Mouse (Mus musculus) MEL-GATA-1-ER (cell line): Measurements from ENCODE around the gene Olfr10.
A peak's percentile ranks its signal among the peaks of the same experiment; 100 is the strongest.
"Not testable (repeated sequence)": the region's sequence is repeated elsewhere in the genome, so short reads cannot be mapped to it uniquely, and the experiment has no call there.

ENCODE experiments used
- DNase-seq: peaks from one replicate; pipeline ENCODE4 v3.0.0-alpha.2; 2012; ENCODE audit warnings: low read depth; ENCODE audit errors: extremely low read depth

Gene Olfr10

DNA sequence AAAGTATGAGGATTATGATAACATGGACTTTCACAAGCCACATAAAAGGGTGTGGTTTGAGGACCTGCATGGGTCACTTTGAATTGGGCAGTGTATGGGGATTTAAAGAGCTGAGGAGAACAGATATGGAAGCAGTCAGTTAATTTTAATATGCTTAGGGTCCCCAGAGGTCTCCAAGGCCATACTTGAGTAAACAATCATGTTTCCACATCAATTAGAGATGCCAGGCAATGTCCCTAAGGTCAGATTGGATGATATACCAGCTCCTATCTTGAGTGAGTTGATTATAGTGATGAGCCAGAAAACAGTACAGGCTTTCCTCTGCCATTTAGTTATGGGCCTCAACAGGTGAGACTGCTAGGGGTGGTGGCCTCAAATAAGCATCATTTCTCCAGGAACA, at the start of gene Olfr10:
TSS of gene Olfr10 (plus strand) at position 301 of the 400 bp plus-strand sequence.
- DNase-seq, result no peak

DNA sequence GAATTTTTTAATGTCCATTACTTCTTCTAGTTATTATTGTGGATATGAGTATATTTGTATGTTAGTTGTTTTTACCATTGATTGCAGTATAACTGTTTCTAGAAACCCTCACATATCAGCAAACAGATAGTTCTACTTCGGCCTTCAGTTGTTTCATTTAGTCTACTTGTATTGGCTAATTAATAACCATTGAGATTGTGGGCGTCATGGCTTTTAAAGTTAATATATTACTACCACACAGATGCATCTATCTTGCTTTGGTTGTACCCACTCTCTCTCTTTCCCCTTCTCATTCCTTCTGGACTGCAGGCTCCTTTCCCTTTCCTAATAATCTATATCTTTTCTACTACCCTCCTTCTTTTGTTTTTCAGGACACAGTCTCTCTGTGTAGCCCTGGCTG, 45.2 kb upstream of the Olfr10 start:
- no peak for DNase-seq

DNA sequence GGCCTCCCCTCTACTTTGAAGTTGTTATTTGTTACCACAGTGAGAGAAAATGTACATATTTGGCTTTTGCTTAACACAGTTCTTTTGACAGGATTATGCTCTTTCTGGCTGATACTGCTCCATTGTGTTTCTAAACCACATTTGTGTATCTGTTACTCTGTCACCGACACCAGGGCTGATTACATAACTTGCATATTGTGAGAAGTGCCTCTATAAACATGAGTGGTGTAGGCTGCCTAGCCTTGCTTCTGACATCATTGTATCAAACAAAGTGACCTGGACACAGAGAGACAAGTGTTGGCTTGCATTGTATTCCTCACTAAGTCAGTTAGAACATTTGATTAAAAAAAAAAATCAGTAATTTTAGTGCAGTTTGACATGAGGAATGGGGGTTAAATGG, 44.7 kb upstream of the Olfr10 start:
- DNase-seq, result no peak

DNA sequence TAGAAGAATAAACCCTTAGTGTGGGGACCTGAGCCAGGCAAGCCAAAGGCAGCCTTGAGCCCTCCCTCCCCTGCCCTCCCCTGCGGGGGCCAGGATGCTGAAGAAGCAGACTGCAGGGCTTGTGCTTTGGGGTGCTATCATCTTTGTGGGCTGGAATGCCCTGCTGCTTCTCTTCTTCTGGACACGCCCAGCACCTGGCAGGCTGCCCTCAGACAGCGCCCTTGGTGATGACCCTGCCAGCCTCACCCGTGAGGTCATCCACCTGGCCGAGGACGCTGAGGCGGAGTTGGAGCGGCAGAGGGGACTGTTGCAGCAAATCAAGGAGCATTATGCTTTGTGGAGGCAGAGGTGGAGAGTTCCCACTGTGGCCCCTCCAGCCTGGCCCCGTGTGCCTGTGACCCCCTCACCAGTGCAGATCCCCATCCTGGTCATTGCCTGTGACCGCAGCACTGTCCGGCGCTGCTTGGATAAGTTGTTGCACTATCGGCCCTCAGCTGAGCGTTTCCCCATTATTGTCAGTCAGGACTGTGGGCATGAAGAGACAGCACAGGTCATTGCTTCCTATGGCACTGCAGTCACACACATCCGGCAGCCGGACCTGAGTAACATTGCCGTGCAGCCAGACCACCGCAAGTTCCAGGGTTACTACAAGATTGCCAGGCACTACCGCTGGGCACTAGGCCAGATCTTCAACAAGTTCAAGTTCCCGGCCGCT, 43.8 kb upstream of the Olfr10 start:
- DNase-seq, result no peak

DNA sequence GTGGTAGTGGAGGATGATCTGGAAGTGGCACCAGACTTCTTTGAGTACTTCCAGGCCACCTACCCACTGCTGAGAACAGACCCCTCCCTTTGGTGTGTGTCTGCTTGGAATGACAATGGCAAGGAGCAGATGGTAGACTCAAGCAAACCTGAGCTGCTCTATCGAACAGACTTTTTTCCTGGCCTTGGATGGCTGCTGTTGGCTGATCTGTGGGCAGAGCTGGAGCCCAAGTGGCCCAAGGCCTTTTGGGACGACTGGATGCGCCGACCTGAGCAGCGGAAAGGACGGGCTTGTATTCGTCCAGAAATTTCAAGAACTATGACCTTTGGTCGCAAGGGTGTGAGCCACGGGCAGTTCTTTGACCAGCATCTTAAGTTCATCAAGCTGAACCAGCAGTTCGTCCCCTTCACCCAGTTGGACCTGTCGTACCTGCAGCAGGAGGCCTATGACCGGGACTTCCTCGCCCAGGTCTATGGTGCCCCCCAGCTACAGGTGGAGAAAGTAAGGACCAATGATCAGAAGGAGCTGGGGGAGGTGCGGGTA, 43.2 kb upstream of the Olfr10 start:
- DNase-seq, result no peak

DNA sequence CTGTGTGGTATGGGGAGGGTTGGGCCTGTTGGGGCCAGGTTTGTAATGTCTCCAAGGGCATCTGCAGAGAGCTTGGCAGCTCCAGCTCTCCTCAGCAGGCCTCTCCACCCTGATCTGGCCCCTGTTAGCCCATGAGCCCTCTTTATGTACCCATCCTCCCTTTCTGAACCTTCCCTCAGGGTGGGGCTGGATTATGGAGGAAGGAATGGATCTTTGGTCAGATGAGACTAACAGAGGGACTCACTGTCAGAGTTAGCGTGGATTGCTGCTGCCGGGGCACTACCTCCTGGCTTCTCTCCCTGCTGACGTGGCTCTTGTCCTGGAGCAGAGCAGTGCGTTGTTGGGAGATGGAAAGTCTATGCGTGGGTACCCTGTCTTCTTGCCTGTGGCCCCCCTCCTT, 42.3 kb upstream of the Olfr10 start:
- DNase-seq, result no peak

DNA sequence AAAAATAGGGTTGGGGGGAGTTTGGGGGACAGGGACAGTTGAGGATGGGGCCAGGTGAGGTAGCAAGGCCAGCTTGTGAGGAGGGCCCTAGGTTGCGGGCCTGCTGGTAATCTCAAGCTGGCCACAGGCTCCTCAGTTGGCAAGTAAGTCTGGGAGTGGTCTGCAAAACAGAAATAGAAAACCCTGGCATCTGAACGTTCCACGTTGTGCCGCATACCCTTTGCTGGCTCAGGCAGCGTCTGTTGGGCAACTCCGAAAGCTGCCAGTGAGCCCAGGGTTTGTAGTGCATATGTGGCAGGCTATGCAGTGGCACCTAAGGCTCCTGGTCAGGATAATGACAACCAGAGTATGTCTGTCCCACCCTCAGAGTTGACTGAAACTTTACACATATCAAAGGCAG, 41.4 kb upstream of the Olfr10 start:
- no peak for DNase-seq

DNA sequence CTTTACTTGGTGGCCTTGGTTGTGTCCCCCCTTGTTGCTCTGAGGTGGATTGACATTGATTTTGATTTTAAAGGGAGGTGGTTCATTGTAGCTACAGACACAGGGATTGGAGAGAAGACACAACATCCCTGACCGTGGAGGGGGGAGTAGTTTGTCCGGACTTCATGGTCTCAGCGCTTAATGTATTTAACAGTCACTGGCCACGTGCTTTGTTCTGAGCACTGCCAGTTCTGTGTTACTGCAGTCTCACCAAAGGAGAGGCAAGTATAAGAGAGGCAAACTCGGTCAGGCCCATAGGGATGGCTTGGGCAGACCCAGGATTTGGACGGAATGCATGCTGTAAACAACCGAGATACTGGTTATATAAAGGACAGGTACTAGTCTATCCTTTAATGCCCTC, 40.5 kb upstream of the Olfr10 start:
- no peak for DNase-seq

DNA sequence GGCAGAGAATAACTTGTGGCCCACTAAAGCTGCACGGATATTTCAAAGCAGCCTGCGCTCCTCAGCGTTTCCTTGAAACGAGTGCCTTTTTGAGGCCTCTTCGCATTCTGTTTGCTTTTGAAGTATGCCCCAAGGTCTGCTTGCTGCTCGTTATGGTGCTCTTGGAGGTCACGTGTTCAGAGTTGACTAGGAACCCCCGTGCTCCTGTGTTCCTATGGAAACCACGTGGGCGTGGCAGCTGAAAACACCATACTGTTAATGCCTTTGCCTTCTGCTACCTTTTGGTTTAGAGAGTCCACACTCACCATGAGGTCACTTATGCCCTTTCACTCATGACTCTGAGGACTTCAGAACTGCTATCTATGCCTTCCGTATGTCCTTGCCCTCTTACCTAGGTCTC, 39.9 kb upstream of the Olfr10 start:
- no peak for DNase-seq

DNA sequence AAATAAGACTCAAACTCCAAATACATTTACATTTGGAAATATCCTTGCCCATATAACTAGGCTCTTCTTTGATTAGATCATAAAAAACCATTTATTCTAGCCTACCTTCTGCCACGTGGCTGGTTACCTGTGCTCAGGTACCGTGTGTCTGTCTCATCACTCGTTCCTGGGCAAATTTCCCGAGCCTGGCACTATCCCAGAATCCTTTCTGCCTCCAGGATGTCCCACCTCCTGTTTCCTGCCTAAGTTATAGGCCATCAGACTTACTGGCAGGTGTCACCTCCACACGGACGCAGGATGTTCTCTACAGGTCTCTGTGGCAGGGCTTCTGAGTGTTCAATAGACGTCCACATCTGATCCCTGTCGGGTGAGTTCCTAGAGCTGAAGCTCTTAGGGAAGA, 39.4 kb upstream of the Olfr10 start:
- DNase-seq, result no peak

DNA sequence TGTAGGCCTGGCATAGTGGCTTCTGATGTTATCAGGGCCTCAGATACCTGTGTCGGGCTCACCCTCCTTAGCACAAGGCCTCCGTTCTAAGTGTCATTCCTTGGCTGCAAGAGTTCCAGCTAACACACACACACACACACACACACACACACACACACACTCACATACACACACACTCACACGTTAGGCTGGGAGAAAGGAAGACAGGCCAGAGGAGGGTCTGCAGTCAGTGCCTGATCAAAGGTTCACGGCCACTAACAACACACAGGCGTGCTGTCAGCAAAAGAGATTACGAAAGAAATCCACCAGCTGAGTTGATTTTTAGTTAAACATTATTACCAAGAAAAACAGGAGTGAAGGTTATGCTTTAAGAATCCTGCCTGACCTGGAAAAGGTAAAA, 37.9 kb upstream of the Olfr10 start:
- no peak for DNase-seq

DNA sequence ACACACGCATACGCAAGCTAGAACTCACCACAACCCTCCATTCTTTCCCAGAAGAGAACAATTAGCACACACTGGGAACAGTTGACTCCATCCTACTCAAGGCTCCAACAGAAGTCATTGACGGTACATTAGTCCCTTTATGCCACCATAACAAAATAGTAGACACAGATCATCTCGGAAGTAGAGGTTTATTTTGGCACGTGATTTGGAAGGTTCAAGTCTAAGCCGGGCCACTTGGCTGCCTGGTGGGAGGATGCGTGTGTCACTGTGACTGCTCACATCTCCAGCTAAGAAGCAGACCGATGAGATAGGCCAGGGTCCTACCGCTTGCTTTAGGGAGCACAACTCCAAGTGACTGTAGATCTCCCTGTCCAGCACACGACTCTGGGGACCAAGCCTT, 37.2 kb upstream of the Olfr10 start:
- no peak for DNase-seq

DNA sequence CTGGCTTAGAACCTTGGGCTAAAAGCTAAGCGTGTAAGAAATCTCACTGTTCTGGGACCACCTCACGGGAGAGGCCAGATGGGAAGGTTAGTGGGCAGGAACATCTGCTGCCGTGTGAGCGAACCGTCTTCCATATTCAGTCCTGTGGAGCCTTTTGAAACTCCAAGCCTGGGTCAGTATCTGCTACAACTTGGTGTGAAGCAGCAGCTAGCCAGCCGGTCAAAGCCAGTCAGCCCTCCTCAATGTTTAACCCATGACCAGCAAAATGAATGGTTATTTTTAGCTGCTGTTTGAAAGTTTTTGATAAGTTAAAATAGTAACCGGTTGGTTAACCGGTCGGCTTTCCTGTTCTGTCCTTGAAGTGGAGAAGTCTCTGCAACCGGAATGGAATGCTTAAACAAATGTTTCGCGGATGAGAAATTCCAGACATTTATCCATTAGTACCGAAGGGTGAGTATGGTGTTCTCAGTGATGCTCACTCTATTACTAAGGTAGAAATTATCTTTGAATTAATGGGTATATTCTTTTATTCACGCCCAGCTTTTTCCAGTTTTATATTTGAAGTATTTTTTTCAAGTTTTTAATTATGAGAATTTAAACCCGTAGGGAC, 36.5 kb upstream of the Olfr10 start:
- DNase-seq, result no peak

DNA sequence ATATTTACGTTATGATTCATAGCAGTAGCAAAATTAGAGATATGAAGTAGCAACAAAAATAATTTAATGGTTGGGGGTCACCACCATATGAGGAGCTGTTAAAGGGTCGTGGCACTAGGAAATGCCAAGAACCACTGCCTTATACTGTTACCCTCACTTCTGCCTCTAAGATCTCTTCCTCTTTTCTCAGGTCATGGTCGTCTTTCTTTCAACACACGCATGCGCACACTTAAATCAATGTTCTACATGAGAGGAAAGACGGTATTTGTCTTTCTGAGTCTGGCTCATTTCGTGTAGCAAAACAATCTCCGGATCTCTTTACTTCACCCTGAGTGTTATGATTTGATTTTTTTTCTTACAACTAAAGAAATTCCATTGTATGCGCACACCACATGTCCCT, 34.8 kb upstream of the Olfr10 start:
- DNase-seq, result no peak

DNA sequence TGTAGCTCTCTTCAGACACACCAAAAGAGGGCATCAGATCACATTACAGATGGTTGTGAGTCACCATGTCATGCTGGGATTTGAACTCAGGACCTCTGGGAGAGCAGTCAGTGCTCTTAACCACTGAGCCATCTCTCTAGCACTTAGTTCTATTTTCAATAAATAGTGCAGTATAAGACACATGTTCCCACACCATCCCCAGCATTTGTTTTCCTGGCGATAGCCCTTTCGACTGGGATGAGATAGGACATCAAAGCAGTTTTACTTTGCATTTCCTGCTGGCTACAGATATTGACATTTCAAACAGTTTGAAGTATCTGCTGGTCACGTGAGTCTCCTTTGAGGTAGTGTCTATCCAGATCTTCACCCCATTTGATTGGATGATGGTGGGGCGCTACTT, 34.2 kb upstream of the Olfr10 start:
- no peak for DNase-seq

DNA sequence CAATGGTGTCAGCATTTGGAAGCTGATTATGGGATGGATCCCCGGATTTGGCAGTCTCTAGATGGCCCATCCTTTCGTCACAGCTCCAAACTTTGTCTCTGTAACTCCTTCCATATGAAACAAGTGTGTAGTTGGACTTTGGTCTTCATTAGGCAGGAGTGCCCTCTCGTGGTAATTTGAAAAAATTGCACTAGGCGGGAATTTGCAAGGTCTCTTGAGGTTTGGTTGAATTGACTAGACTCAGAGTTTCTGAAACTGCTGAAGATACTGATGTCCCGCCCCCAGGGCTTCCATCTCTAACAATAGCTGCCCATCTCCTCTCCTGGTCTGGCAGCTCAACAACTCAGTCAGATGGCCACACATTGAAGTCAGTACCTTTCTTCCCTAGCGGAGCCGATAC, 33.2 kb upstream of the Olfr10 start:
- DNase-seq, result peak; percentile 41

DNA sequence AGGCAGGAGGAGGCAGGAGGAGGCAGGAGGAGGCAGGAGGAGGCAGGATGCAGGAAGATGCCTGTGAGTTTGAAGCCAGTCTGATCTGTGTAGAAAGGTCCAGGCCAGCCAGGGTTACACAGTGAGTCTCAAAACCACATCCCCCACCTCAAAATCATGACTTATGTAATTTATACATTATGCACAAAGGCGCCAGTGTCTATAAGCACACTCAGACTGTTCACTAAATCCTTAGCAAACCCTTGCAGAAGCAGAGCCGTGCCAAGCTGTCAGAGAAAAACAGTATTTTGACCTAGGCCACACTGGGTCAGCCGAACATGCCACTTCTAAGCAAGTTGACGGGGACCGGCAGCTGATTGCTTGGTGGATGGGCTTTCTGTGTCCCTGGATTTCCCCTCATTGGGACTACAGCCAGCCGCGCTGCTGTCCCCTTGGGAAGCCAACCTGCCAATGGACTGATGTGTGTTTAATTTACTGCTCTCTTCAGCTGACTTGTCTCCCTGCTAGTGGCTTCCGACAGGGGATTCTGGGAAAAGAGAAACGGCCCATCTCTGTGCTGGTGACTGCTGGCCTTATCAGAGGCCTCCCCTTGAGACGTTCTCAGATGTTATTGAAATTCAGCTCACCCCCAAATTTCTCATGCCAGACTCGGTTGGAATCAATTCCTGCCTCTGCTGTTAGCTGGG, 30.6 kb upstream of the Olfr10 start:
- no peak for DNase-seq

DNA sequence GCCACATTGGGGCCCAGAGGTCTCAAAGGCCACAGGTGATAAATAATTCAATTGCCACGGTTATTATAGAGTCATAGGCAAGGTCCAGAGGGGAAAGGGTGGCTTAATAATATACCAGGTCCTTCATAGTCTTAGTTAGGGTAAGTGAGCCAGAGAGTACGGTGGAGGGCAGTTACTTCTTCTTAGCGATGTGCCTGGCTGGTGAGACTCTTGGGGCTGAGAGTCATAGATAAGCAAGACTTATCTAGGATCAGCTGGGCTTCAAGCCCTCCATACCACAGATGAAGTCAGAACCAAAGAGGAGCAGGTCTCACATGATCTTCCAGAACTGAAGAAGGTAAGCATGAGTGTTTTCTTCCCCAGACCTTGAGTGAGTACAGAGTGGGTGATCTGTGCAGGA, 26.3 kb upstream of the Olfr10 start, which contains the start of gene Olfr1393:
TSS of gene Olfr1393 (plus strand) at position 83 of the 400 bp plus-strand sequence.
- no peak for DNase-seq

DNA sequence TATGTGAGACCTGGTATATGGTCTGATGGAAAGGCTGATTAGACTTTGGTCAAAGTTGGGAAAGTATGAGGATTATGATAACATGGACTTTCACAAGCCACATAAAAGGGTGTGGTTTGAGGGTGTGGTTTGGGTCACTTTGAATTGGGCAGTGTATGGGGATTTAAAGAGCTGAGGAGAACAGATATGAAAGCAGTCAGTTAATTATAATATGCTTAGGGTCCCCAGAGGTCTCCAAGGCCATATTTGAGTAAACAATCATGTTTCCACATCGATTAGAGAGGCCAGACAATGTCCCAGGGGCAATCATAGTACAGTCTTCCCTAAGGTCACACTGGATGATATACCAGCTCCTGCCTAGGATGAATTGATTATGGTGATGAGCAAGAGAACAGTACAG, 19.6 kb upstream of the Olfr10 start, which contains the start of gene Olfr1392:
TSS of gene Olfr1392 (plus strand) at position 301 of the 400 bp plus-strand sequence.
- not testable (repeated sequence) for DNase-seq

DNA sequence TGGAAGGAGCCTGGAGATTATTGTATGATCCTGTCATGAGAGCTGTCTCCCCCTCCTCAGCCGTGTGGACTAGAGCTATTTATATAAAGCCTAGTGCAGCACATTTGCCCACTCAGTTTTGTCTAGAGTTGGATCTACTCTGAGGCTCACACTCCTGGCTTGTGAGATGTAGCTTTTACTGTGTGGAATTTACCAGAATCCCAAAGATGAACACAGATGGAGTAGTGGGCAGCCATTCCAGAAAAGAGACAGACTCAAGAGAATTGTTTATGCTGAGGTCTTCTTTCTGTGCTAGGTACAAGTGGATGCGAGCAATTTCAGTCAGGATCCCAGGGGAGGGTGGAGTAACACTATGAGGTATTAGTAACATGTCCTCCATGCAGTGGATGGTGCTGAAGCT, 17.3 kb upstream of the Olfr10 start:
- DNase-seq, result no peak

DNA sequence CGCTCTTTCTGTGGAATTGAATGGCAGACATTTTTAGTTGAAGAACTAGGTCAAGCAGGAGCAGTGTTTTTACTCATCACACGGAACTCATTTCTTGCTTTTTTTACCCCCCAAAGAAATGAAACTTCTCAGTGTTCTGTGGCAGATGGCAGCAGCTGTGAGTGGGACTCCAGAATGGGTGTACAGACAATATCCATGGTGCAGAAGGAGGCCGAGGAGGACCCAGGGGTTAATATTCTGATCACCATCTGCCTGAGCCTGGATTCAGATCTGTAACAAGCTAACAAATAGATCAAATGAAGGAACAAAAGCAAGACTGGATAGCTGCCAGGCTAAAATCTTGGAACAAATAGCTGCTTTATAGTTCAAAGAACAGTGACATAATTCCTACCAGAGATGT, 11.8 kb upstream of the Olfr10 start:
- no peak for DNase-seq

DNA sequence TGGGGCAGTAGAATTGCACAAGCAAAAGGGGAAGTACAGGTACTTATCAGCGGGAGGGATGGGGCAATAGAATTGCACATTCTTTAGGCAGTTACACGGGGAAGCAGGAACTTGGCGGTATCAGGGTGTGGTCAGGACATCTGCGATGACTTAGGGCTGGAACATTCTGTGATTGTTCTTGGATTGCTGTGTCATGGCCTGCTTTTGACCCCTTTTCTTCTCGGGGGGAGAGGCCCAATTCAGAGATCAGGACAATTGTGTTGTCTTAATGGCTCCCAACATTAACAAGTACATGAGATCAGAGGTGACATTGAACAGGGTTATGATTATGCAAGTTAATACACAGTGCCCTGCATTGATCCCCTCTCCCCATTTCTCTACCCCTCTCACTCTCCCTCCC, 4.0 kb downstream of the Olfr10 start:
- not testable (repeated sequence) for DNase-seq
